ENCODE assay signal across 14 mouse cellular contexts in the genomic region with DNA sequence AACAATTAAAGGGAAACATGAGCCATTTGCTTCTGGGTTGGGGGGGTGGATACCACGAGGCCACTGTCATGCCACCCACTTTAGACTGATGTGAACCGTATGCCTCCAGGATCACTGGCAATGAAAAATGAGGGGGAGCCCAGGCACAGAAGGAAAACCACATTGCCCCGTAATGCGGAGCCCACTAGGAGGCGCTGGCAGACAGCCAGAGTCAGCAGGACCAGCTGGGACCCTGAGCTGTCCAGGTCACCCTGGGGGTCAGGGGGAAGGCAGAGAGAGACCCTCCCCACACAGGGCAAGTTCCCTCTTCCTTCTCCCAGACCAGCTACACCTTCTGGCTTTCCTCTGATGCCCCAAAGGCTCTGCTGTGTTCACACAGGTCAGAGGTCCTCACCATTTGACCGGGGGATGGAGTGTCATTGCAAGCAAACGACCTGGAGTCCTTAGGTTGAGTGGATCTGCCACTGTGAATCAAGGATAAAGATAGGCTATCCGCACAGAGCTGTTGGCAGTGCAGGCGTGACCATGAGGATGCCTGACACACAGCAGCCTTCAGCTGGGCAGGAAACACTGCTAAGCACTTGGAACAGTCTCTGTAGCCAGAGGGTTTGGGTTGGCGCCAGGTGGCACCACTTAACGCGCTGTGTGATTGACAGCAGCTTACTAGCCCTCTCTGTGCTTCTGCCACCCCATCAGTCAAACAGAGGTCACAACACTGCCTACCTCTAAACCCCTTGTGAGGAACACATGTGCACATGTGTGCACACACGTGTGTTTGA.
A peak's percentile ranks its signal among the peaks of the same experiment; 100 is the strongest.
DNase-seq lines count a peak whose midpoint lies in the region; ATAC-seq lines count a peak whose summit lies in the region.
"Had no signal": no experiment of that assay in that cellular context is flagged by ENCODE, and none has a peak within 500 bp of the region (broad histone marks: within the 10 kb centered on the region; RNA-seq: fewer than 3 reads in every experiment).

No protein-coding gene starts in this region.

- no peak overlapping the region for H3K27ac ChIP-seq in heart, embryonic 12.5 days (ENCODE audit: poor library complexity, severe bottlenecking)
- no peak overlapping the region for H3K27ac ChIP-seq in heart, embryonic 10.5 days
- H3K27ac ChIP-seq in midbrain, embryonic 14.5 days (replicated peaks; ENCODE audit: low read depth, low read length), result no peak overlapping the region
- no peak overlapping the region for H3K27ac ChIP-seq in midbrain, embryonic 16.5 days (ENCODE audit: low read length)
- 0 out of 2 replicates have a peak overlapping the region, but pooled peaks have one; percentile 8 for H3K27ac ChIP-seq in embryonic facial prominence, embryonic 10.5 days (replicated peaks)
- H3K27ac ChIP-seq: embryonic facial prominence, embryonic 12.5 days; gastrocnemius, adult 2 months; midbrain, embryonic 10.5 days; stomach, embryonic 15.5 days had no signal

- DNase-seq in heart, embryonic 10.5 days (ENCODE audit: low spot score), result no peak
- no peak for DNase-seq in midbrain, embryonic 14.5 days
- peak; percentile 39 for DNase-seq in embryonic facial prominence, embryonic 10.5 days (ENCODE audit: low spot score)
- peak; percentile 48 for DNase-seq in naive thymus-derived CD4-positive, alpha-beta T cell, adult 2 months (ENCODE audit: low read depth)
- no peak for DNase-seq in frontal cortex, postnatal 36 days (ENCODE audit: low spot score in 2 of 2)
- DNase-seq: cerebellum, adult 11-12 months; gastrocnemius, adult 2 months had no signal

- H3K36me3 ChIP-seq in heart, embryonic 12.5 days, result no peaks in the 10 kb centered on the region
- H3K36me3 ChIP-seq in heart, embryonic 10.5 days, result no peaks in the 10 kb centered on the region
- no peaks in the 10 kb centered on the region for H3K36me3 ChIP-seq in midbrain, embryonic 14.5 days (ENCODE audit: control insufficient read depth, insufficient read depth, low read length)
- H3K36me3 ChIP-seq in midbrain, embryonic 16.5 days (ENCODE audit: control insufficient read depth, insufficient read depth, low read length), result no peaks in the 10 kb centered on the region
- no peaks in the 10 kb centered on the region for H3K36me3 ChIP-seq in embryonic facial prominence, embryonic 10.5 days (replicated peaks)
- H3K36me3 ChIP-seq: embryonic facial prominence, embryonic 12.5 days; midbrain, embryonic 10.5 days; stomach, embryonic 15.5 days had no signal

- H3K4me2 ChIP-seq in heart, embryonic 12.5 days, result no peak overlapping the region
- no peak overlapping the region for H3K4me2 ChIP-seq in midbrain, embryonic 14.5 days (ENCODE audit: low read length)
- no peak overlapping the region for H3K4me2 ChIP-seq in midbrain, embryonic 16.5 days (ENCODE audit: low read length)
- H3K4me2 ChIP-seq: embryonic facial prominence, embryonic 12.5 days; stomach, embryonic 15.5 days had no signal

- WGBS in heart, embryonic 12.5 days, result 65% methylated on average over 13 of the region's 13 CpGs
- WGBS in heart, embryonic 10.5 days, result 64% methylated on average over 13 of the region's 13 CpGs
- WGBS in midbrain, embryonic 14.5 days, result 67% methylated on average over 13 of the region's 13 CpGs
- WGBS in midbrain, embryonic 16.5 days, result 69% methylated on average over 13 of the region's 13 CpGs
- WGBS in embryonic facial prominence, embryonic 10.5 days, result 58% methylated on average over 13 of the region's 13 CpGs

- 0 out of 2 replicates have a peak, but pooled peaks cover 5% of the 10 kb centered on the region for H3K27me3 ChIP-seq in heart, embryonic 12.5 days (replicated peaks)
- H3K27me3 ChIP-seq in heart, embryonic 10.5 days (ENCODE audit: insufficient read depth, poor library complexity, severe bottlenecking), result peaks cover 29% of the 10 kb centered on the region; the same call in 1 of the 2 replicates
- H3K27me3 ChIP-seq in midbrain, embryonic 14.5 days (ENCODE audit: control insufficient read depth, insufficient read depth, low read length), result no peaks in the 10 kb centered on the region; the same call in none of the 2 replicates
- peaks cover 3% of the 10 kb centered on the region; the same call in 1 of the 2 replicates for H3K27me3 ChIP-seq in midbrain, embryonic 16.5 days (ENCODE audit: control insufficient read depth, insufficient read depth, low read depth, low read length)
- H3K27me3 ChIP-seq in embryonic facial prominence, embryonic 10.5 days (replicated peaks; ENCODE audit: low read depth, poor library complexity, severe bottlenecking), result peaks cover 24% of the 10 kb centered on the region; the same call in 1 of the 2 replicates
- H3K27me3 ChIP-seq: embryonic facial prominence, embryonic 12.5 days; stomach, embryonic 15.5 days had no signal

- H3K9ac ChIP-seq in heart, embryonic 12.5 days, result no peak overlapping the region
- H3K9ac ChIP-seq in midbrain, embryonic 14.5 days (replicated peaks; ENCODE audit: low read length), result no peak overlapping the region
- H3K9ac ChIP-seq in midbrain, embryonic 16.5 days (ENCODE audit: low read depth, low read length), result no peak overlapping the region
- H3K9ac ChIP-seq: embryonic facial prominence, embryonic 12.5 days; stomach, embryonic 15.5 days had no signal

- no peaks in the 10 kb centered on the region; the same call in 1 of the 2 replicates for H3K9me3 ChIP-seq in heart, embryonic 12.5 days (replicated peaks)
- no peaks in the 10 kb centered on the region for H3K9me3 ChIP-seq in heart, embryonic 10.5 days
- no peaks in the 10 kb centered on the region for H3K9me3 ChIP-seq in midbrain, embryonic 14.5 days (ENCODE audit: control insufficient read depth, low read length)
- H3K9me3 ChIP-seq in midbrain, embryonic 16.5 days (replicated peaks; ENCODE audit: control insufficient read depth, low read length, poor library complexity, severe bottlenecking), result no peaks in the 10 kb centered on the region
- no peaks in the 10 kb centered on the region; the same call in 1 of the 2 replicates for H3K9me3 ChIP-seq in embryonic facial prominence, embryonic 10.5 days
- H3K9me3 ChIP-seq: embryonic facial prominence, embryonic 12.5 days; midbrain, embryonic 10.5 days; stomach, embryonic 15.5 days had no signal

- ATAC-seq in heart, embryonic 12.5 days (ENCODE audit: insufficient number of reproducible peaks, low FRiP score), result 0 out of 2 replicates have a peak, but pooled peaks have one; percentile 22
- ATAC-seq in midbrain, embryonic 14.5 days (ENCODE audit: low FRiP score, low TSS enrichment), result peak; percentile 31; the same call in 1 of the 2 replicates
- ATAC-seq in midbrain, embryonic 16.5 days, result no peak
- no peak for ATAC-seq in inflammation-experienced regulatory T-cells, adult 6 months
- ATAC-seq: activated CD4-positive, CD25-positive, alpha-beta regulatory T cell, adult 4 months had no signal

- no peak overlapping the region for H3K4me3 ChIP-seq in heart, embryonic 12.5 days
- no peak overlapping the region for H3K4me3 ChIP-seq in heart, embryonic 10.5 days
- no peak overlapping the region for H3K4me3 ChIP-seq in midbrain, embryonic 14.5 days (replicated peaks; ENCODE audit: low read depth, low read length)
- H3K4me3 ChIP-seq in midbrain, embryonic 16.5 days (ENCODE audit: low read depth, low read length), result no peak overlapping the region
- H3K4me3 ChIP-seq in embryonic facial prominence, embryonic 10.5 days, result no peak overlapping the region
- H3K4me3 ChIP-seq: embryonic facial prominence, embryonic 12.5 days; gastrocnemius, adult 2 months; midbrain, embryonic 10.5 days; stomach, embryonic 15.5 days had no signal

- H3K4me1 ChIP-seq in heart, embryonic 12.5 days (replicated peaks), result peaks cover 28% of the 10 kb centered on the region; the same call in 1 of the 2 replicates
- H3K4me1 ChIP-seq in heart, embryonic 10.5 days, result peaks cover 24% of the 10 kb centered on the region
- peaks cover 7% of the 10 kb centered on the region; the same call in 1 of the 2 replicates for H3K4me1 ChIP-seq in midbrain, embryonic 14.5 days (ENCODE audit: control insufficient read depth, insufficient read depth, low read length)
- peaks cover 5% of the 10 kb centered on the region for H3K4me1 ChIP-seq in midbrain, embryonic 16.5 days (ENCODE audit: control insufficient read depth, insufficient read depth, low read length)
- peaks cover 94% of the 10 kb centered on the region for H3K4me1 ChIP-seq in embryonic facial prominence, embryonic 10.5 days

Comparison
In these comparisons a context has a peak if more than half of its experiments do, and no peak if none do; other contexts are left out.
1. ATAC-seq: peak in heart, embryonic 12.5 days (single experiment) and midbrain, embryonic 14.5 days (single experiment); none in midbrain, embryonic 16.5 days (single experiment) and inflammation-experienced regulatory T-cells, adult 6 months (single experiment).
2. DNase-seq: peak in embryonic facial prominence, embryonic 10.5 days (single experiment) and naive thymus-derived CD4-positive, alpha-beta T cell, adult 2 months (single experiment); none in heart, embryonic 10.5 days (single experiment), midbrain, embryonic 14.5 days (single experiment) and frontal cortex, postnatal 36 days (0 of 2).